Mouse (Mus musculus): ENCODE data around the gene Napsa.

DNA sequence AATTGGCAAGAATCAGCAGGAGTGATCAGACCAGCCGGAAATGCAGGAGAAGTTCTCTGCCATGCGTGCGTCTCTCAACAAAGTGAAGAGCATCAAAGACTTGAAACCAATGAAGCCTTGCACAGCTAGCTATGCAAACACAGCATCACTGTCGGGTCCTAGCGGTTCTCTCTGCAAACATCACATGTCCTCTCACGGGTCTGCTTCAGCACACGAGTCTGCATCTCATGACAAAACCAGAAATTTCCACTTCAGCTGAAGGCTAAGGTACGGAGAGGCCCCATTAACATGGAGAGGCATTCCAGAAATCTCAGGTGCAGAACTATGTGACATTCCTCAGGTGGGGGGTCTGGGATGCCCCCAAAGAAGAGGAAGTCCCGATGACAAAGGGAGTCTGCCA lies 3.4 kb upstream of the Napsa start:
- TF ChIP-seq CTCF (IDR thresholded peaks at IDR 0.05) (no peak), EP300 (IDR thresholded peaks at IDR 0.05) (peak; percentile 95)

All from lung, postnatal 0 days (tissue).